Mouse (Mus musculus): Measurements from ENCODE around the gene Sirpa.

The Sirpa gene

DNA sequence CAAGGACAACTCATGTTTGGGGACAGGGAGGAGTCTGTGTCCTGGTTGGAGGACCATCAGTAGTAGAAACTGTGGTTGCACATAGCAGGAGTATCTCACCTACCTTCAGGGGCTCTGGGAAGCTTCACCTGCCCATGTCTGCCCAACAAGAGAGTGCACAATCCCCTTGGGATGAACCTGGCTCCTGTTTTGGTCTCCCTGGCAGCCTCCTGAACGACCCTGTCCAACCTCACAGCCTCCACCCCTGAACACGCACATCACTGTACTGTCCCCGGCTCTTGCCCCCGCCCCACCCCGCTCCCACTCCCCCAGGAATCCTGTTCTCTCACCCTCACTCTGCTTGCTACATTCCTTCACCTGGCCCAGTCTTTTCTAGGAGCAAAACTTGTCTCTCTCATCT lies 30.3 kb downstream of the Sirpa start:
- no peaks in the 10 kb centered on the region for H3K9me3 ChIP-seq (ENCODE audit: low read length)
- no peak overlapping the region for H3K4me3 ChIP-seq (replicated peaks; ENCODE audit: low read length)
- H3K4me1 ChIP-seq (replicated peaks; ENCODE audit: low read depth, low read length): no peaks in the 10 kb centered on the region
- TF ChIP-seq POU5F1 (IDR thresholded peaks at IDR 0.05; ENCODE audit: borderline replicate concordance, low read length) (no peak), NANOG (IDR thresholded peaks at IDR 0.05; ENCODE audit: borderline replicate concordance, low read length) (no peak), CTCF (conservative IDR thresholded peaks at IDR 0.05; ENCODE audit: low read length) (no peak)
- H3K27me3 ChIP-seq (ENCODE audit: insufficient read depth, low read length): no peaks in the 10 kb centered on the region
- H3K36me3 ChIP-seq (ENCODE audit: insufficient read depth, low read length): no peaks in the 10 kb centered on the region

- no peaks in the 10 kb centered on the region for H3K36me3 ChIP-seq (ENCODE audit: insufficient read depth, low read length)
- TF ChIP-seq CTCF (conservative IDR thresholded peaks at IDR 0.05; ENCODE audit: low read length) (no peak), POU5F1 (IDR thresholded peaks at IDR 0.05; ENCODE audit: borderline replicate concordance, low read length) (no peak), NANOG (IDR thresholded peaks at IDR 0.05; ENCODE audit: borderline replicate concordance, low read length) (no peak)
- no peak overlapping the region for H3K4me3 ChIP-seq (replicated peaks; ENCODE audit: low read length)
- H3K9me3 ChIP-seq (ENCODE audit: low read length): no peaks in the 10 kb centered on the region
- H3K4me1 ChIP-seq (replicated peaks; ENCODE audit: low read depth, low read length): no peaks in the 10 kb centered on the region
- no peaks in the 10 kb centered on the region for H3K27me3 ChIP-seq (ENCODE audit: insufficient read depth, low read length)
Observed at GRCm38 (mm10) chr2:129623771-129624170, 31.1 kb downstream of the Sirpa start.

DNA sequence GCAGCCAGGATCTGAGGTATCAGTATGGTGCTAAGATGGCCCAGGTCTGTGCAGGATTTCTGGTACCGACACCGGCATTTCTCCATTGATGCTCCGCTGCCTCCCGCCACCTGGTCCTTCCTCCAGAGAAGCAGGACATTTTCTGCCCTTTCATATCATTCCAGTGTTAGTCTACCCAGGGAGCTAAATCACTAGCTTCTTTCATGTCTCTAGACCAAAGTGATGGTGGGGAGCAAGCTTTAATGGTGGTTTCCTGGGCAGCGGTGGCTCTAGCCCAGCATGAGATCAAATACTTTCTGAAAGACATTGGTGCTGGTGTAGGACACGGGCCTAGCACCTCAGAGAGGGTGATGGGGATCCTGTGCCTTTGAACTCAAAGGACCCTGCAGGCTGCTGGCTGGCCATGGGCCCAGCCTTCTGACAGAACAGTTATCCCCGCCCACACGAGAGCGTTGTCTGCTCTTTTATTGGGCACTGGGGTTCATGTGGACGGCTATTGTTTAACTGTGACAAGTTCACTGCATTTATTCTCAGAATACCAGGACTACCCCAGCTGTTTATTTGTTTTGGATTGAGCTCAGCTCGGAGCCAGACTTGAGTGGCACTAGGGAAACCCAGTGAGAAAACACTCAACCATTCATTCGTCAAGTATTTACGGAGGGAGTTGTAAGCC lies 31.7 kb downstream of the Sirpa start:
- no peaks in the 10 kb centered on the region for H3K27me3 ChIP-seq (ENCODE audit: insufficient read depth, low read length)
- H3K36me3 ChIP-seq (ENCODE audit: insufficient read depth, low read length): no peaks in the 10 kb centered on the region
- no peak for TF ChIP-seq CTCF (conservative IDR thresholded peaks at IDR 0.05; ENCODE audit: low read length)
- no peak for TF ChIP-seq POU5F1 (IDR thresholded peaks at IDR 0.05; ENCODE audit: borderline replicate concordance, low read length)
- no peak for TF ChIP-seq NANOG (IDR thresholded peaks at IDR 0.05; ENCODE audit: borderline replicate concordance, low read length)
- H3K4me3 ChIP-seq (replicated peaks; ENCODE audit: low read length): no peak overlapping the region
- no peaks in the 10 kb centered on the region for H3K4me1 ChIP-seq (replicated peaks; ENCODE audit: low read depth, low read length)
- H3K9me3 ChIP-seq (ENCODE audit: low read length): no peaks in the 10 kb centered on the region

- H3K27me3 ChIP-seq (ENCODE audit: insufficient read depth, low read length): no peaks in the 10 kb centered on the region
- H3K4me3 ChIP-seq (replicated peaks; ENCODE audit: low read length): no peak overlapping the region
- H3K4me1 ChIP-seq (replicated peaks; ENCODE audit: low read depth, low read length): no peaks in the 10 kb centered on the region
- H3K9me3 ChIP-seq (ENCODE audit: low read length): no peaks in the 10 kb centered on the region
- no peak for TF ChIP-seq NANOG (IDR thresholded peaks at IDR 0.05; ENCODE audit: borderline replicate concordance, low read length)
- no peak for TF ChIP-seq CTCF (conservative IDR thresholded peaks at IDR 0.05; ENCODE audit: low read length)
- TF ChIP-seq POU5F1 (IDR thresholded peaks at IDR 0.05; ENCODE audit: borderline replicate concordance, low read length): no peak
- no peaks in the 10 kb centered on the region for H3K36me3 ChIP-seq (ENCODE audit: insufficient read depth, low read length)
Observed at GRCm38 (mm10) chr2:129624956-129625355, 32.3 kb downstream of the Sirpa start.

GRCm38 (mm10) chr2:129625845-129626244 lies 33.2 kb downstream of the Sirpa start:
- Histone ChIP-seq H3K9me3 (ENCODE audit: low read length) (no peaks in the 10 kb centered on the region), H3K4me3 (replicated peaks; ENCODE audit: low read length) (no peak overlapping the region), H3K36me3 (ENCODE audit: insufficient read depth, low read length) (no peaks in the 10 kb centered on the region), H3K4me1 (replicated peaks; ENCODE audit: low read depth, low read length) (no peaks in the 10 kb centered on the region), H3K27me3 (ENCODE audit: insufficient read depth, low read length) (no peaks in the 10 kb centered on the region)
- no peak for TF ChIP-seq CTCF (conservative IDR thresholded peaks at IDR 0.05; ENCODE audit: low read length)
- no peak for TF ChIP-seq NANOG (IDR thresholded peaks at IDR 0.05; ENCODE audit: borderline replicate concordance, low read length)
- no peak for TF ChIP-seq POU5F1 (IDR thresholded peaks at IDR 0.05; ENCODE audit: borderline replicate concordance, low read length)

GRCm38 (mm10) chr2:129626621-129627061 lies 34.0 kb downstream of the Sirpa start:
- Histone ChIP-seq H3K4me1 (replicated peaks; ENCODE audit: low read depth, low read length) (no peaks in the 10 kb centered on the region), H3K36me3 (ENCODE audit: insufficient read depth, low read length) (no peaks in the 10 kb centered on the region), H3K27me3 (ENCODE audit: insufficient read depth, low read length) (no peaks in the 10 kb centered on the region), H3K4me3 (replicated peaks; ENCODE audit: low read length) (no peak overlapping the region), H3K9me3 (ENCODE audit: low read length) (no peaks in the 10 kb centered on the region)
- TF ChIP-seq NANOG (IDR thresholded peaks at IDR 0.05; ENCODE audit: borderline replicate concordance, low read length): no peak
- no peak for TF ChIP-seq POU5F1 (IDR thresholded peaks at IDR 0.05; ENCODE audit: borderline replicate concordance, low read length)
- TF ChIP-seq CTCF (conservative IDR thresholded peaks at IDR 0.05; ENCODE audit: low read length): no peak

- TF ChIP-seq POU5F1 (IDR thresholded peaks at IDR 0.05; ENCODE audit: borderline replicate concordance, low read length): no peak
- H3K4me1 ChIP-seq (replicated peaks; ENCODE audit: low read depth, low read length): peaks cover 3% of the 10 kb centered on the region; the same call in 1 of the 2 replicates
- no peaks in the 10 kb centered on the region for H3K27me3 ChIP-seq (ENCODE audit: insufficient read depth, low read length)
- no peaks in the 10 kb centered on the region for H3K9me3 ChIP-seq (ENCODE audit: low read length)
- no peak overlapping the region for H3K4me3 ChIP-seq (replicated peaks; ENCODE audit: low read length)
- H3K36me3 ChIP-seq (ENCODE audit: insufficient read depth, low read length): no peaks in the 10 kb centered on the region
Observed at GRCm38 (mm10) chr2:129627133-129627532, 34.5 kb downstream of the Sirpa start.

DNA sequence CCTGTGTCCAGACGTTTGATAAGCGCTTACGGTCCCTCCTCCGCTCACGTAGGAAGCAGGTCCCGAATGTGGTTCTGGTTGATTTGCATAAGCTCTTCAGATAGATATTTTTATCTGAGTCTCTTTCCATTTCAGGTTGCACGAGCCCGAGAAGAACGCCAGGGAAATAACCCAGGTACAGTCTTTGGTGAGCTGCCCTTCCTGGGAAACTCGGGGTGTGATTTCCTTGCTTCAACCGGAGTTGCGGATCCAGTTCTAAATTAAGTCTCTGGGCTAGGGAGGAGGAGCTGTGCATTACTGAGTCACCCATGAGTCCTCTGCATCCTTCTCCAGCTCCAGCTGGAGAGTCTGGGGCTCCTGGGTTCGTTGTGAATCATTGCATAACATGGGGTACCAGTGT lies 35.2 kb downstream of the Sirpa start:
- H3K27me3 ChIP-seq (ENCODE audit: insufficient read depth, low read length): no peaks in the 10 kb centered on the region
- no peaks in the 10 kb centered on the region for H3K36me3 ChIP-seq (ENCODE audit: insufficient read depth, low read length)
- TF ChIP-seq NANOG (IDR thresholded peaks at IDR 0.05; ENCODE audit: borderline replicate concordance, low read length): no peak
- no peak for TF ChIP-seq POU5F1 (IDR thresholded peaks at IDR 0.05; ENCODE audit: borderline replicate concordance, low read length)
- no peak for TF ChIP-seq CTCF (conservative IDR thresholded peaks at IDR 0.05; ENCODE audit: low read length)
- no peaks in the 10 kb centered on the region for H3K9me3 ChIP-seq (ENCODE audit: low read length)
- no peak overlapping the region for H3K4me3 ChIP-seq (replicated peaks; ENCODE audit: low read length)
- H3K4me1 ChIP-seq (replicated peaks; ENCODE audit: low read depth, low read length): peaks cover 9% of the 10 kb centered on the region
